Mouse (Mus musculus) left cerebral cortex, postnatal 36 days (tissue): Measurements from ENCODE around the gene AU015836. TPM values are rescaled to one million over a fixed set of nuclear protein-coding genes. Genes with fewer than 3 reads are reported as not detected.
A peak's percentile ranks its signal among the peaks of the same experiment; 100 is the strongest.
"Not testable (repeated sequence)": the region's sequence is repeated elsewhere in the genome, so short reads cannot be mapped to it uniquely, and the experiment has no call there.

Experiments
- DNase-seq, 2 experiments: peaks; one replicate each; pipeline ENCODE4 v3.0.0; 2021 to 2022; ENCODE audit warnings: low spot score in 2 of 2, mixed read lengths in 1 of 2
- intact Hi-C: fragments of 180-260 bp; cut with DNase I; formaldehyde crosslinking; loops from one replicate; pipeline ENCODE4 v1.15.1; 2025
- total RNA-seq, 2 experiments: library from RNA; stranded (reverse); gene quantifications; 2 replicates each; pipeline ENCODE4 v1.2.3; 2021

Gene AU015836
- not detected for total RNA-seq

GRCm38 (mm10) chrX:93968444-93968843 is at the start of gene AU015836:
TSS of gene AU015836 (plus strand) at chrX:93968659.
- DNase-seq, result no peak
- intact Hi-C loops, result no loop called here

- intact Hi-C loops, result no loop called here
- DNase-seq, result no peak
These were observed 49.4 kb upstream of the AU015836 start for GRCm38 (mm10) chrX:93919017-93919416.

GRCm38 (mm10) chrX:93928379-93928778 is 40.1 kb upstream of the AU015836 start:
- DNase-seq, result no peak
- intact Hi-C loops, result no loop called here

GRCm38 (mm10) chrX:93928794-93929193 is 39.7 kb upstream of the AU015836 start:
- intact Hi-C loops, result no loop called here
- no peak for DNase-seq

GRCm38 (mm10) chrX:93931694-93932093 is 36.8 kb upstream of the AU015836 start:
- intact Hi-C loops, result no loop called here

GRCm38 (mm10) chrX:93956727-93957126 is 11.7 kb upstream of the AU015836 start:
- no peak for DNase-seq
- intact Hi-C loops, result loop anchor here (5.0 kb wide), 1 partner anchor 76 kb away; no protein-coding TSS in a partner anchor

More at GRCm38 (mm10) chrX:93931694-93932093, 36.8 kb upstream of the AU015836 start:
- no peak for DNase-seq

GRCm38 (mm10) chrX:93958502-93958901 is 10.0 kb upstream of the AU015836 start:
- intact Hi-C loops, result loop anchor here (5.0 kb wide), 1 partner anchor 74 kb away; no protein-coding TSS in a partner anchor
- no peak for DNase-seq

- no peak for DNase-seq
- intact Hi-C loops, result no loop called here
These were observed 11.9 kb downstream of the AU015836 start for GRCm38 (mm10) chrX:93980341-93980740.

- DNase-seq, result no peak
- intact Hi-C loops, result no loop called here
These were observed 13.7 kb downstream of the AU015836 start for GRCm38 (mm10) chrX:93982193-93982592.

GRCm38 (mm10) chrX:93985096-93985495 is 16.6 kb downstream of the AU015836 start:
- DNase-seq, intact Hi-C loops: not testable (repeated sequence)

GRCm38 (mm10) chrX:94006991-94007390 is 38.5 kb downstream of the AU015836 start:
- no peak for DNase-seq
- intact Hi-C loops, result no loop called here

GRCm38 (mm10) chrX:94009442-94009841 is 41.0 kb downstream of the AU015836 start:
- no peak for DNase-seq
- intact Hi-C loops, result no loop called here

- intact Hi-C loops, result no loop called here
- DNase-seq, result no peak
These were observed 43.3 kb downstream of the AU015836 start for GRCm38 (mm10) chrX:94011656-94012173.

- intact Hi-C loops, result no loop called here
- DNase-seq, result peak; percentile 4 to 10
These were observed 44.2 kb downstream of the AU015836 start for GRCm38 (mm10) chrX:94012479-94013167.

- no peak for DNase-seq
- intact Hi-C loops, result no loop called here
These were observed 48.4 kb downstream of the AU015836 start for GRCm38 (mm10) chrX:94016891-94017290.

- intact Hi-C loops, result no loop called here
- no peak for DNase-seq
These were observed 53.9 kb downstream of the AU015836 start for GRCm38 (mm10) chrX:94022264-94022874.

Other genes with a start within 250 kb of the AU015836 start
- 10 to 100 TPM; 36.1 to 40.2 TPM for gene Pdk3, start 136.5 kb upstream of the AU015836 start, total RNA-seq
- gene Zfx, start 155.0 kb downstream of the AU015836 start, total RNA-seq, result 10 to 100 TPM; 31.9 to 36.2 TPM
- 100 to 1,000 TPM; 101 to 170 TPM for gene Eif2s3x, start 244.2 kb downstream of the AU015836 start, total RNA-seq